Mouse (Mus musculus) regulatory T cell (primary cell): Measurements from ENCODE around the gene Zfp637.
"Not testable (repeated sequence)": the region's sequence is repeated elsewhere in the genome, so short reads cannot be mapped to it uniquely, and the experiment has no call there.

ENCODE experiments used
- in situ Hi-C: fragments of 300-600 bp; cut with MboI, MseI; formaldehyde crosslinking; loops from one replicate; pipeline ENCODE4 v1.15.1; 2025; ENCODE audit warnings: high pct_unique_total_duplicates

Gene Zfp637

DNA sequence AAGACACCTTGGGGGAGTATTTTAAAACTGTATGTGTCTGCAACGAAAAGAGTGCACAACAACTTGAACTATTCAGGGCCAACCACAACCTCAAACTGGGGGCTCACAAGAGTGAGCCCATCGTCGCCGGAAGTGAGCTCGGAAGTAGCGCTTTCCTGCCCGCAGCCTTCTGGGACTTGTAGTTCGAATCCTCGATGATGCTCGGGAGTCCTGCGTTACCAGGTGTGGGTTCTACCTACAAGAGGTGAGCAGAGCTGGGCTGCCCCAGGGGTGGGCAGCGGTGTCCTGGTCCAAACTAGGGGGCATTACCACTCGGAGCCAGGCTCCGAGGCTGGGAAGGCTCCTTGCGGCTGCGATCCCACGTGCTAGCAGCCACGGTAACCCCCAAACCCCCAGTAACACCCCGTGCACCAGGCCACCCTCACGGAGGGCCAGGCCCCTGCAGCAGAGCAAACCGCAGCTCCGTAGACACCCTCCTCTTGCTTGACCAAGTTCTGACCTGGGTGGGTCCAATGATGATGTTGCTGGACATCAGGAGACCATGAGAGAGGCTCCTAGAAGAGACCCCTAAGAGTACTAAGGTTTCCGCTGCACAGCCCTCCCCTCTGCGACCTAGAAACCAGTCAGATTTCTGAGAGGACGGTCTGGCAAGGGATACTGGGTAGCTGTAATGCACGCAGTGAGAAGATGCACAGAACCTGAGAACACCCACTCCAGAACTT is 22.1 kb downstream of the Zfp637 start:
- in situ Hi-C loops = loop anchor here (10.0 kb wide), 1 partner anchor 1908 kb away; no protein-coding TSS in a partner anchor

GRCm38 (mm10) chr6:117863751-117864150 is 22.8 kb downstream of the Zfp637 start:
- in situ Hi-C loops = loop anchor here (10.0 kb wide), 1 partner anchor 1909 kb away; no protein-coding TSS in a partner anchor

DNA sequence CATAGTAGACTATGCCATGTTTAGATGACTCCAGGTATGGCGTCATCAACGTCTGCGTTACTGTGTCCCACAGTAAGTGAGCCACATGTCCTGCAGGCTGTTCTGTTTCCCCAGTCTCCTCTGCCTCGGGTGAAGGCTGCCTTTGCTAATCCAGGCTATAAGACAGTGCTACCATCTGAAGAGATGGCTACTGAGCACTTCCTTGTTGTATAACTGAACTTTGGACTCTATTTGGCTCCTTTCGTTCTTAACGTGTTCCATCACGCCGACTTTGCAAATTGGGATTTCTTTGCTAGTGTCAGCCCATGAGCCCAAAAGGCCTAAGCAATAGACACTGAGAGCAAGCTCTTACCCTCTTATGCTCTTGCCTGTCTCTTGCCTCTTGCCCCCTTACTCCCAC is 27.2 kb downstream of the Zfp637 start:
- in situ Hi-C loops = loop anchor here (10.0 kb wide), 1 partner anchor 1913 kb away; no protein-coding TSS in a partner anchor

DNA sequence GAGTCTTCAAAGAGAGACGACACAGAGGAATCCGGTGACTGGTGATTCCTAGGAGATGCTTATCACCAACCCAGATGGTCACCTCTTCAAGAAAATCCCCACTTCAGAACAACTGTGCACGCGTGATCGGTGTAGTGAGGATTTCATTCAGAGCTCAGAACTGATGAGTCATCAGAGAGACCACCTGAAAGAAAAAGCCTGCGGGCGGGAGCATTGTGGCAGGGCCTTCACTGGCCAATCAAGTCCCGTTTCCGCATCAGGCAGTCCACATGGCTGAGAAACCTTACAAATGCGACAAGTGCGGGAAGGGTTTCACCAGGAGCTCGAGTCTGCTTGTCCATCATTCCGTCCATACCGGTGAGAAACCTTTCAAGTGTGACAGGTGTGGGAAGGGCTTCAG is 30.1 kb downstream of the Zfp637 start:
- in situ Hi-C loops = no loop called here

DNA sequence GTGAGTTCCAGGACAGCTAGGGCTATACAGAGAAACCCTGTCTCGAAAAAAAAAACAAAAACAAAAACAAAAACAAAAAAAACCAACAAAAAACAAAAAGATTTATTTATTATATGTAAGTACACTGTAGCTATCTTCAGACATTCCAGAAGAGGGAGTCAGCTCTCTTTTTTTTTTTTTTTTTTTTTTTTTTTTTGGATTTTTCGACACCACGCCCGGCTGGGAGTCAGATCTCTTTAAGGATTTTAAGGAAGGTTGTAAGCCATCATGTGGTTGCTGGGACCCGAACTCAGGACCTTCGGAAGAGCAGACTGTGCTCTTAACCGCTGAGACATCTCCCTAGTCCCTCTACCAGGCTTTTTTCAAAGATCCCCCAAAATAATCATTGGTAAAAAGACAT is 32.5 kb downstream of the Zfp637 start:
- in situ Hi-C loops = not testable (repeated sequence)

DNA sequence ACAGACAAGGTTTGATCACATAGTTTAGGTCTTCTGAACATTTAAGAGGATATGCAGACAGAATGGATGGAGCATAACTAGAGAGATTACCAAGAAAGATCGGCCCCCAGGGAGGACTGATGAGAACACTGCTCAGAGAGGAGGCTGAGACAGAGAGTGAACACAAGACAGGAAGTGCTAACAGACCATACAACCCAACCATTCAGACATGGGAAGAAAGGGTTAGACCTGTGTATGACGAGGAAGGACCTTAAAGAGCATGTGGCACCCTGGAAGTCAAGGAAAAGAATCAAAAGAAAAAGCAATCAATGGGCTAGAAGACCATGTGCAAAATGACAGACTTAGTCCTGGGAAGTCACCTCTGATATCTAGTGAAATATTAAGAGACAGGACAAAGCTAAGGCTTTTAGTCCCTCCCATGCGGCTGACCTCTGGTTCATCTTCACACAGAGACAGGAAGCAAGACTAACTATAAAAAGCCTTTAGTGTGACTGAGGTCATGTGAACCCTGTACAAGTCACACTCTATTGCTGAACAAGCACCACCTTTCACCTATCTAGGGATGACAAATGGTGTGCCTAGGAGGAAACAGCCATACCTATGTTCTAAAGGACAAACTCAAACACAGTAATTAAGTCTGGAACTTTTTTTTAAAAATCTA is 33.8 kb downstream of the Zfp637 start:
- in situ Hi-C loops = loop anchor here (25.0 kb wide), 1 partner anchor 1513 kb away; no protein-coding TSS in a partner anchor

GRCm38 (mm10) chr6:117878700-117879407 is 37.9 kb downstream of the Zfp637 start:
- in situ Hi-C loops = loop anchor here (25.0 kb wide), 1 partner anchor 1508 kb away; no protein-coding TSS in a partner anchor

GRCm38 (mm10) chr6:117879408-117880115 is 38.6 kb downstream of the Zfp637 start:
- in situ Hi-C loops = loop anchor here (25.0 kb wide), 1 partner anchor 1508 kb away; no protein-coding TSS in a partner anchor

- in situ Hi-C loops = loop anchor here (25.0 kb wide), 1 partner anchor 1507 kb away; no protein-coding TSS in a partner anchor
Observed at GRCm38 (mm10) chr6:117880394-117880838, 39.4 kb downstream of the Zfp637 start.

GRCm38 (mm10) chr6:117881229-117881628 is 40.2 kb downstream of the Zfp637 start:
- in situ Hi-C loops = loop anchor here (25.0 kb wide), 1 partner anchor 1506 kb away; no protein-coding TSS in a partner anchor

DNA sequence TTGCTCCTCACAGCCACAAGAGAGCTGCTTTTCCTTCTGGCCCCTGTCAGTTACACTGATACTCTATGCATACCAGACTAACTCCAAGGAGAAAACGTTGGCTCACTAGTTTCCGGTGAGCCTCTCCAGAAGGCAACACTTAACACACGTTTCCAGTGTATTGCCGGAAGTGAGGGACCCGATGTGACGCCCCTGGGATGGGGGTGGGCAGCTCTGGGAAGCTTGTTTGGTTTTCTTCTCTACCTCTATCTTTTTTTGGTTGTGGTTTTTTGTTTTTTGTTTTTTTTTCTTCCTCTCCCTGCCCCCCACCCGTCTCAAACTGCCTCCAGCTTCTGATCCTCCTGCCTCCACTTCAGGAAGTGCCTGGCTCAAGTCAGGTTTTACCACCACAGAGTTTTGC is 41.0 kb downstream of the Zfp637 start:
- in situ Hi-C loops = loop anchor here (25.0 kb wide), 1 partner anchor 1505 kb away; no protein-coding TSS in a partner anchor

DNA sequence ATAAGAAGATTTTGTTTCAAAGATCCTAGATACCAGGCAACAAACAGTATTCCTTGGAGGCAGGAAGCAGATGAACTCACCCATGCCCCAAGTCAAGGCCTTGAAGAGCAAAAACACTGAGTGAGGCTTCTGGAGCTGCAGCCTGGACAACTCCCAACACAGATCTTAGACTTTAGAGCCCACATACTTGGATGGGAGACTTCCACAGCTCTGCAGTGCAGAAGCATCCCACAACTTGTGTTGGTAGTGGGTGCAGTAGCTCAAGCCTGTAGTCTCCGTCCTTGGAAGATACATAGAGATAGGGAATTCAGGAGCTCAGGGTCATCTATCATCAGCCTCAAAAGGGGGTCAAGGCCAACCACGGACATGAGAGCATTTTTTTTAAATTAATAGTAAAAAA is 45.0 kb downstream of the Zfp637 start:
- in situ Hi-C loops = loop anchor here (25.0 kb wide), 1 partner anchor 1501 kb away; no protein-coding TSS in a partner anchor

- in situ Hi-C loops = loop anchor here (25.0 kb wide), 1 partner anchor 1499 kb away; no protein-coding TSS in a partner anchor
Observed at GRCm38 (mm10) chr6:117888032-117888431, 47.1 kb downstream of the Zfp637 start.

DNA sequence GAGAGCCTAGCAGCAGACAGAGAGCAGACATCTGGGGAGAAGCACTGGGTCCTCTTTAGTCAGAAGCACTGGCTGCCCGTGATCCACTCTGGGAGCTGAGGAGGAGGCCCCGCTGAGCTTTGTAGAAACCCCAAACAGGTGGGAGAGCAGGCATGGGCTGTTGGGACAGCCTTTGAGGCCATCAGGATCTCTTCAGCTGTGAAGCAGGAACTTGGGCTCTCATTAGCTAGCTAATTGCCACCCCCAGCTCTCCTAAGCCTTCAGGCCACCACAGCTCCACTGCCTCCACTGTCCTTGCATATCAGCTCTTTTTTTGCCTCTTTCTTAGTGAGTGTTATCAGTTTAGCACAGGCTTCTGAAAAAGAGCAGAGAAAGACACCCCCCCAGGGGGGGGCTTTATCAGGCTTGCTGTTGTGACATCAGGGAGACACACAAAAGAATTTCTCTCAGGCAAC is 47.7 kb downstream of the Zfp637 start:
- in situ Hi-C loops = loop anchor here (25.0 kb wide), 1 partner anchor 1499 kb away; no protein-coding TSS in a partner anchor

GRCm38 (mm10) chr6:117890257-117890656 is 49.3 kb downstream of the Zfp637 start:
- in situ Hi-C loops = loop anchor here (25.0 kb wide), 1 partner anchor 1497 kb away; no protein-coding TSS in a partner anchor

DNA sequence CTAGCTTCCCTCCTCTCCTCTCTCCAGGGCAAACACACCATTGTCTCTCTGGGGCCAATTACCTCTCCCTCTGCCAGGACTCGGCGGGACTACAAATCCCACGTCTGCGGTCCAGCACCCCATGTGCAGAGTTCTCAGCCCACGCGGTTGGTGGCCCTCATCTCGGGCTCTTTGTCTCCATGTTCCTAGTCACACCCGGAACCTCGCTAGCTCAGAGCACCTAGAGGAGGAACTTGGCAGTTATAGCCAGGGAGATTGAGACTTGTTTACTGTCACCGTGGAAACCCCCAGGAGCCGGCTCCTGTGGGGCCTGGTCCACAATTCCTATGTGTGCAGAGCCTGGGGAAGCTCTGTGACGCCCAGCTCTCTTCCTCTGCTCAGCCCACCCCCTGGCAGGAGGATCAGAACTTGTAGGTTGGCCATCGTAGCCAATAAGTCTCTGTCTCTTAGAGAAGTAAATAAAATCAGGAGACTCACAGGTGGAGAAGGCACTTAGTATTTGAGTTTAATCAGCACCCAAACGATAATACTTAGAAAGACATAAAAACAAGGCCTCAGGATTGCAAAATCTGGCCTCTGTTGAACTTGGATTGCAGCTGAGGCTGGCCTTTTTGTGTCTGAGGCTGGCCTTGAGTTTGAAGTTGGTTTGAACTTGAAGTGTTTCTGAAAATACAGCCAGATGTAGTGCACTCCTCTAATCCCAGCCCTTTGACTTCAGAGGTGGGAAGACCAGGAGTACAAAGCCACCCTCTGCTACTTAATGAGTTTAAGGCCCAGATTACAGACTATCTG is 50.6 kb downstream of the Zfp637 start:
- in situ Hi-C loops = loop anchor here (25.0 kb wide), 1 partner anchor 1496 kb away; no protein-coding TSS in a partner anchor

DNA sequence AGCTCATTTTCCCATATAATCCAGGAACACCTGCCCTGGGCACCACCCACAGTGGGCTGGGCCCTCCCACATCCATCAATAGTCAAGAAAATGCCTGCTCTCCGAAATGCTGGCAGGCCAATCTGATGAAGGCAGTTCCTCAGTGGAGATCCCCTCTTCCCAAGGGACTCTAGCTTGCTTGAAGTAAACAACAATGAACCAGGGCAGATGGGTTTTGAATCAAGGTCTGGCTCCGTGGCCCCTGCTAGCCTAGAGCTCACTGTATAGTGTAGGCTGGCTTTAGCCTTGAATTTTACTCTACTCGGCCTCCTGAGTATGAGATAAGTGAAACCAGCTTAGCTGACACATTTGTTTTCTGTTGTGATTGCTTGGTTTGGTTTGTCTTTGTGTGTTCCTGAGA is 51.4 kb downstream of the Zfp637 start:
- in situ Hi-C loops = loop anchor here (25.0 kb wide), 1 partner anchor 1495 kb away; no protein-coding TSS in a partner anchor

DNA sequence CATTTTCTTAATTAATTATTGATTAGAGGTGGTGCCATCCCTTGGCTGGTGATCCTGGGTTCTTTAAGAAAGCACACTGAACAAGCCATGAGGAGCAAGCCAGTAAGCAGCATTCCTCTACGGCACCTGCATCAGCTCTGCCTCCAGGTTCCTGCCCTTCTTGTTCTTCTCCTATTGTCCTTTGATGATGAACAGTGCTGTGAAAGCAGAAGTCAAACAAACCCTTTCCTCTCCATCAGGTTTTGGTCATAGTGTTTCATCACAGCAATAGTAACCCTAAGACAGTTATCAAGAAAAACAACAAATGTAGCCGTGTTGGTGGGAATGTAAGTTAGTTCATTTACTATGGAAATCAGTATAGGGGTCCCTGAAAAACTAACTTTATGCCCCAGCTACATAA is 52.5 kb downstream of the Zfp637 start:
- in situ Hi-C loops = loop anchor here (25.0 kb wide), 1 partner anchor 1494 kb away; no protein-coding TSS in a partner anchor
